Mouse (Mus musculus): Measurements from ENCODE around the gene Mtln.

Mtln gene

DNA sequence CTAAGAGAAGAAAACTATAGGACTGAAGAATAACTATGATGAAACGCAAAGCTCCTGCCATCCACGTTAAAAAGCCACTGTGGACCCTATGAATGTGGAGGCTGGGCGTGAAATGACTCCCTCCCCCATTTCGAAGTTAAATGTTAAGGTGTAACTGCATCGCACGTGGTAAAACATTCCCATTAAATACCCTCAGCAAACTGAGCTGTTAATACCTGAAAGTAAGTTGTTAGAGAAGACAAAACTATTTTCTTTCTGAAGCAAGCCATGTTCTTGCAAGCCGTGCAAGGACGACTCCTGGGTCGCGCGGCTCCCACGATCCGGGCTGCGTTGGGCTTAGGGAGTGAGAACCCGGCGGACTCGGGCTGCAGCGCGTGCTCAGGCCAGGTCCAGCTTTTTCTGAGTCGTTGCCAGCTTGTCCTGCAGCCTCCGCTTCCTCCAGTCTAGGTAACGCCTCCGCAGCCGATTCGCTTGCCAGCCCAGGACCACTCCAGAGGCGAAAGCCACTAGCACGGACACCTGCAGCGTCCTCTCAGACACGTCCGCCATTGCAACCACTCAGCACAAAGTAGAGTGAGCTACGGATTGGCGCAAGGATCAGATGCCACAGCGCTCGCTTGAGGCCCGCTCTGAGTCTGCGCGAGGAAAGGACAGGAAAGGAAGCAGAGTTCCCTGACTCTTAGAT, at the start of gene Mtln:
Mtln (minus strand) TSS at position 570 of the 685 bp plus-strand sequence.
- DNase-seq (ENCODE audit: low read depth, low spot score), result peak; percentile 94

DNA sequence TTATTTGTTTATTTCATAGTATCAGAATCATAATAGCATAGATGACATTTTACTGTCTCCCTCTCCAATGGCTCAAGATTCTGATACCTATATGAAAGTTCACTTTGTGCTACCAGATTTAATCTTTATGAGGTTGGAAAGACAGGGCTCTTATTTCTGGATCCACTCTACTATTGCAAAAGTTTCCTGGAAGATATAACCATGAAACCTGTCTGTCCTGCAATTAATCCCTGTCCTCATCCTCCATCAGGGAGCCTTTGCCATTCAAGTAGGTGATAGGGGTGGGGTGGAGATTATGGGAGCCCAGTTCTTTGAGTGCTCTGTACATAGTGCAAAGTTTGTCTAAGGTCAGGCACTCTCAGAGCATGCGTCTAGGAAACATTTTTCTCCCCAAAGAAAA, 49.1 kb upstream of the Mtln start:
- DNase-seq (ENCODE audit: low read depth, low spot score), result no peak

DNA sequence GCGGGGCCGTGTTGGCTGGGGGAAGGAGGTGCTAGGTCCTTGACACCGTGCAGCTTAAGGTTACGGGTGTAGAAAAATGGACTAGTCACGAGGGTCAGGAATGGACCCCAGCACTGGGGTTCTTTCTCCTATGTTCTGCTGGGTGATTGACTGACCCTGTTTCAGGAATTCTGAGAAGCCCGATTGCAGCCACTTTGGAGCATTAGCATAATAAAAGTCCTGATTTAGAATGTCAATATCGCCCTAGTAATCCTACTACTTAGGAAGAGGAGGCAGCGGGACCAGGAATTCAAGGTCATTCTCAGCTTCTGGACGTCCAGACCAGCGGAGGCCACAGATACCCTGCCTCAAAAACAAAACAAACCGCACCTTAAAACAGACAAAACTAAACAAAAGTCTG, 47.1 kb upstream of the Mtln start:
- peak; percentile 84 for DNase-seq (ENCODE audit: low read depth, low spot score)

DNA sequence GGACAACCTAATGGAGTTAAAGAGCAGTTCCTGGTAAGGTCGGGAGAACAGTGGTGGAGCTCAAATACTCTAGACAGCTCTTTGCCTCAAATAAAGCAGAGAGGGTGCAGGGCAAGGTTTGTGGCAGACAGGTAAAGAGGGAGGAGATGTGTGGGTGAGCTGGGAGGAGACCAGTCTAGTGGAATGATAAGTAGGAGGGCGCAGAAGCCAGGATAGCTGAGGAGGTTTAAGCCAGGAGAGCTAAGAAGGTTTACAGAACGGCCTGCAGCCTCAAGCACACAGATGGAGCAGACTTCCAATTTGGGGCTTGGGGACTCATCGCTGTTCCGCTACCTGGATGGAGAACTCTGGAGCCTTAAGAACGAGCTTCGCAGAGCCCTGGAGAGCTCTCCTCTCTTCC, 46.3 kb upstream of the Mtln start, which contains the start of gene Acoxl:
Acoxl (plus strand) TSS at position 301 of the 400 bp plus-strand sequence.
- DNase-seq (ENCODE audit: low read depth, low spot score), result peak; percentile 40

DNA sequence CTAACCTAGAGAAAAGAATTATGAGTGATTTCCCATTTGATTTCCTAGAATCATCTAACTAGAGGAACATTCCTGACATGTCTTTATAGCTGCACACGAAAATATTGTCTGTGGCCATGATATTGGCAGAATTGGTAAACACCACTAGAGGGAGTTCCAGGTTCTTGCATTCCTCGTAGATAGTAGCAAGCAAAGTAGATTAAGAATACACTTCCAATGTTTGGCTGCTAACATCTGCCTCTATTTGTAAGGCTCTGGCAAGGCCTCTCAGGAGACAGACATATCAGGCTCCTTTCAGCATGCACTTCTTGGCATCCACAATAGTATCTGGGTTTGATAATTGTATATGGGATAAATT, 40.5 kb upstream of the Mtln start:
- peak; percentile 63 for DNase-seq (ENCODE audit: low read depth, low spot score)

DNA sequence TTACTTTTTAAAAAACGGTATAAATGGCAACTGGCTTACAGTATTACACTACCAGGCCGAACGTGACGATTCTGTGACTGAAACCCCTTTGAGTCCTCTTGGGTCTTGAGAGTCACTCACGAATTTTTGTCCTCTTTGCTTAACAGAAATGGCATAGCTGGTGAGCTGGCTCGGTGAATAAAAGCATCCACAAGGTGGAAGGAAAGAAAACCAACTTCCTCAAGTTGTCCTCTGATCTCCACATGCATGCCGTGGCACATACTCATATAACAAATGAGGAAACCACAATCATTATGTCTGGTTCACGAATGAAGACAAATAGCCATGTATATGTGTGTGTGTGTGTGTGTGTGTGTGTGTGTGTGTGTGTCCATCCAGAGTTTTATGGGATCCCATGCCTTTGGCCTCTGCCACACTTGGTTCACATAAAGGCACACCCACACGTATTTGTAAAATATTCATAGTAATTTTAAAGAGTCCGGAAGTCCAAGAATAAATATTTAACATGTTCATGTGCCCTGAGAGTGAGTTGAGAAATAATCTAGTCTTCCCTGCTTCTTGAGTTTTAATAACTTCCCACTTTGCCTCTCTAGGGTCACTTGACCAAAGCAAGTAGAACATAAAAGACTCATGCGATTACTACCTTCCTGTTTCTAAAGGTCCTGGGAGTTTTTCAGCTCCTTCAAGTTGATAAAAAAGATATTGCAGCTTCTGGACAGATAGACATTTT, 40.0 kb upstream of the Mtln start:
- DNase-seq (ENCODE audit: low read depth, low spot score), result no peak

DNA sequence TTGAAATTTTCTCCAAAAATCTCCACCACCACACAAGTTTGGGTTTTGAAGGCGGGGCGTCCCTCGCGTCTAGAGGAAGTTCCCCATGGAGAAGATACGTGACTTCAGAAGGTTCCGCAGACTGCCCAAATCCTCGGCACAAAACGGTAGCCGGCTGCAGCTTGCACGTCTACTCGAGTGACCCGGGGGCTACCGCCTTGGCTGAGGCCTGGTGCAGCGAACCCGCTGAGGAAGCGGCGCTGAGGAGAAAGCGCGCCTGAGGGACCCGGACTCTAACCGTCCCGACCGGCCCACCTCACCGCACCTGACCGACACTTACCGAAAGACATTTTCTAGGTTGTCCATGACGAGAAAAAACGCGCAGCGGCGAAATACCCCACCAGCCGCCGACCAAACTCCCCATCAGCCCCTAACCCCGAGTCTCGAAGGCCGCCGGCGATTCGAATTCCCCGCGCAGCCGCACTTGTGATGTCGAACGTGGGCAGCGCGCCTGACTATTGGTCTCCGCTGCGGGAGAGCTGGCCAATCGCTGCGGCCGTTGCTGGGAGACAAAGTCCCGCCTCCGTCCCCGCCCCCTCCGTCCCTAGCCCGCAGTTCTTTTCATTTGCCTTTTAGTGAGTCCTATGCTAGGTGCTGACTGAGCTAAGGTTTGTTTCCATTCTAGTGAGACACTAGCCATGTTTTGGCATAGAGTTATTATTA, 39.3 kb upstream of the Mtln start, which contains the start of gene Bub1:
Bub1 (minus strand) TSS at position 465 of the 702 bp plus-strand sequence.
- DNase-seq (ENCODE audit: low read depth, low spot score), result peak; percentile 97

DNA sequence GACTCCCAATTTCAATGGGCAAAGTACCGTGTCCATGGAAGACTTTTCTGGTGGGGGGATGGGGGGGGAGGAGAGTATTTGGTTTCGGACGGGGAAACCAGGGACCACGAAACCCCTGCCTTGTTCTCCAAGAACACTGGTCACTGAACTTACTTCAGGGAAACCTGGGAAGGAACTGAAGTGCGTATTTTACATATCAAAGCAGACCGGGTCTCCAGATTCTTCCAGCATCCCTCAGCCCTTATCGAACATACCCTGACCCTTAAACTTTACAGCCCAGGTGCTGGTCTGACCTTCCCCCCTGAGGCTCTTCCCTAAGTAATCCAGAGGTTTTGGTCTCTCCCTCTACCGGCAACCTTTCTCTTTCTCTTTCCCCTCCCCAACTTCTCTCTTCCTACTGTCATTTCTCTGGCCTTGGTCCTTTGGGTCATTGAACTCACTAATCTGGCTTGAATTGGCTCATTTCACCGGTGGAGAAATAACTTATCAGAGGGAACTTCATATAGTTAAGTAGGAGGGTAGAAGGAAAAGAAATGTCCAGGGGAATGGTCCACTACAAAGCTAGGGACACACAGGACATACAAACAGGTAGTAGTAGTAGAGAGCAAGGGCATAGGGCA, 2.5 kb downstream of the Mtln start:
- DNase-seq (ENCODE audit: low read depth, low spot score), result peak; percentile 35

DNA sequence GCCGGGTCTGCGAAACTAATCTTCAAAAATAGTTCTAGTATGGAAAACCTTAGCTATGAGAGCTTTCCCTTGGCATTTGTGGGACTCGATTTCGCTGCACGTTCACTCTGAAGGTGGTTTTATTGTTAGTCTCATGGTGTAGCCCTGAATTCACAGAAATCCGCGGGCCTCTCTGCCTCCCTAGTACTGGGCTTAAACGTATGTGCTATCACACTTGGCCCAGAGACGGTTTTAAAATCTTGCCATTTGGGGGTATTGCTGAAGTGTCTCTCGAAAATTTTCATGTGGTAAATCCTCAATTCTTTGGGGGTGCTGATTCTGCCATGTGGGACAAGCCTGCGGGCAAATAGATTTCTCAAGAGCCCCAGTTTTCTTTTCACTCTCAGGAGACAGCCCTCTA, 3.1 kb downstream of the Mtln start:
- no peak for DNase-seq (ENCODE audit: low read depth, low spot score)

DNA sequence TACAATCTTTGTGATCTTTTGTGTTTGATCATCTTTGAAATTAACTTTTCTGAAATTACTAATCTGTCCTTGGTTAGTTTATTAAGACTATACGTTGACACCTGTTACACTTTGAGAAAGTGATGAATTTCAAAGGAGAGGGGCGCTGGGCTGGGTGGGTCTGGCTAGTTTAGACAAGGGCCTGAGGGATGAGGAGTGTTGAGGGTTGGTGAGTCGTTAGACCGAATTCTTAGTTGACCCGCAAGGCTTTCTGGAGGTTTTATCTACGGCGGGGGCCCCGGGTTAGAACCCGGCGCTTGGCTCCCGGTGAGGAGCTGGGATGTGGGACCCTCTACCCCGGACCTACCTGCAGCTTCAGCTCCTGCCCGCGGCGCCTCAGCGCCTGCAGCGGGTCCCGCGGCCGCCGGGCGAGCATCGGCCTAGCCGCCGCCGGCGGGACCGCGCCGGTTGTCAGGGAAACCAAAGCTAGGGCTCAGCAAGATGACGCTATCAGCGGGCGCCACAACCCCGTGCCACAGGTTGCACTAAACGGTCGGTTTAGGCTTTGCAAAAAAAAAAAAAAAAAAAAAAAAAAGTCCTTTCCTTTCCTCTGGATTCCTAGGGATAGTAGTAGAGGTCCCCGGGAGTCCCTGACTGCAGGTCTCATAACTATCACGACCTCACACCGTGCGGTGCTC, 3.7 kb downstream of the Mtln start, which contains the start of gene Nphp1:
Nphp1 (minus strand) TSS at position 458 of the 677 bp plus-strand sequence.
- peak; percentile 92 for DNase-seq (ENCODE audit: low read depth, low spot score)

DNA sequence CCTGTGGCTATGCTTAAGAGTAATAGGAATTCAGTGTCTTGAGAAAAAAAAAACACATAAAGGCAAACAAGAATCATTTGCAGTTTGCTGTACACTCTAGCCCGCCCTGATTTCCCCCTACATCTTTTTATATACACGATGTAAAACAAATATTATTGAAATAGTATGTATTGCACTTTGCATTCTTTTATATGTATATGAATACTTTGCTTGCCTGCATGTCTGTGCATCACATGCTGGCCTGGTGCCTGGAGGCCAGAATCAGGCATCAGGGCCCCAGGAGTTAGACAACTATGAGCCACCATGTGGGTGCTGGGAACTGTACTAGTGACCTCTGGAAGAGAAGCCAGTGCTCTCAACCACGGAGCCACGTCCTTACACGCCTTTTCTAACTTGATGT, 5.1 kb downstream of the Mtln start:
- DNase-seq (ENCODE audit: low read depth, low spot score), result no peak

DNA sequence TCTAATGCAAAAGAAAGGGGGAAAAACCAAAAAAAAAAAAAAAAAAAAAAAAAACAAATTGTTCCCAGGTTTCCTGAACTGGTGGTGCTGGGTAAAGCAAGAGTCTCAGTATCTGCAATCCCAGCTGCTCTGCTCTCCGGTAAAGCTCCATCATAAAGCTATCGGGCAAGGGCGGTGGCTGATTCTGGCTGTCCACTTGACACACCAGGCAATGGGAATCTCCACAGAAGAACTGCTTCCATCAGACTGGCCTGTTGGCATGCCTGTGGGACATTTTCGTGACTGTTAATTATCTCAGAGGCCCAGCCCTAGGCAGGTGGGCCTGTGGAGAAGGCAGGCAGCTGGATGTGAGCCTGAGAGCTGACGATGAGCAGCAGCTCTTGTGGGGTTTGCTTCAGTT, 13.8 kb downstream of the Mtln start:
- no peak for DNase-seq (ENCODE audit: low read depth, low spot score)

DNA sequence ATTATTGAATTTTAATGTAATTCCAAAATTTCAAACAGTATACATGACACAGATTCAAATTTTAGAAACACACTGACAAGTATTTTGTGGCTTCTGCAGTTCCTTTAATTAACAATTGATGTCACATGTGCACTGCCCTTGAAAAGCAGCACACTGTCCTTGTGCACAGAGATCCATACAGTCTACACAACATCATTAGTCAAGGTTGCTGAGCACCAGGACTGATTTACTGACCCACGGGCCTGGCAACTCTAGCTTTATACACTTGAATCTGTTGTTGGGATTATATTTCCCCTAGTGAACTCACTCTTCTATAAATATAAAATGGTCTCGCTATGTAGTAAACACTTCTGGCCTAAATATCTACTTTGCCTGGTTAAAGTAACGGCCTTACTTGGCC, 17.3 kb downstream of the Mtln start:
- no peak for DNase-seq (ENCODE audit: low read depth, low spot score)

DNA sequence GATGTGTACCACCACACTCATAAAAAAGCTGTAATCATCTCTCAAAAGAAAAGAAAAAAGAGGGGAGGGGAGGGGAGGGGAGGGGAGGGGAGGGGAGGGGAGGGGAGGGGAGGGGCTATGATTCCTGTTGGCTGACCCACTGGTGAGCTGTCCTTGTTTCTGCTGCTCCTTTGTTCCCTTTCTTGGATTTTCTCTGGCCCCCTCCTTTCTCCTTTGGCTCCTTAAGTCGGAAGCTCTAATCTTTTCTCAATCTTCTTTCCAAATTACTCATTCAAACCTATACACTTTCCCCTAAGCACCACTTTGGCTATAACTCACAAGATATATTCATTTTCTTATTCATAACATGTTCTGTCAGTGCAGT, 17.7 kb downstream of the Mtln start:
- no peak for DNase-seq (ENCODE audit: low read depth, low spot score)

DNA sequence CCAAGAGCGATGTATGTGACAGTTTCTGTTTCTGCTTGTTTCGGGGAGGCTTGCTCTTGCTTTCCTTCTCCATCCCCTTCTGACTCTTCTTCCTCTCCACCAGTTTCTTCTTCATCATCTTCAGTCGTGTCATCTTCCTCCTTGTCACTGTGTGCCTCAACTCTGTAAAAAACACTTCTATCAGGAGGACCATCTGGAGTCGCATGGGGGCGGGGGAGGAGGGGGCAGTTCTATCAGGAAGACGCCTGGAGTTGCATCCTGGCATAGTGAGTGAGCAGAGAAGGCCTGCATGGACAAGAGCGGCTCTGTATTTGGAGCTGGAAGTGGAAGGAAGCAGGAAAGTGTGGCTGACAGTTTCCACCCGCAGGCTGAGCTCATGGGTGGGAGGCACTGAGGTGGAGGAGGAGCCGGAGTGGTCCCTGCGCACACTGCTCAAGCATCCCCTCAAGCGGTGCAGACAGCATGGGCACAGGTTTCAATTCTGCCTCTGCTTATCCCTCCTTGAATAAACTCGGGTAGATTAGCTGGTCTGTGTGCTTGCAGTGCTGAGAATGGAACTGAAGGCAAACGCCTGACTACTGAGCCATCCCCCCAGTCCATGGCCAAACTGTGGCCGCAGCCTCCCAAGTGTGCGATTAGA, 18.2 kb downstream of the Mtln start:
- DNase-seq (ENCODE audit: low read depth, low spot score), result no peak

DNA sequence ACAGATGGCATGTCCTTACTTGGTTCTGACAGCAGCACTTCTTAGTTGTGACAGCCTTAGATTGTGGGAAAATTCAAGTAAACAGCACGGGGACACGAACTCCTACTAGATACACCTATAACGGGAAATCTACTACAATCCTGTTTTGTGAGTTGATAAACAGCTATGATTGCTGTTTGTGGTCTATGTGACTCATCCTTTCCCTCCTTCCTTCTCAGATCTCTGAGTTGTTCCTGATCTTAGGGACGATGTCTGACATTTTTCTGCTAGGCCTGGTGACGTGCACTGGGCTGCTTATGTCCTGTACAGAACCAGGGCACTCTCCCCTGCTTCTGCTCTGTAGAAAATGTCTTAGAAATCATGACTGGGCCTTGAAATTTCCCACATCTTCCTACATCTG, 30.7 kb downstream of the Mtln start:
- DNase-seq (ENCODE audit: low read depth, low spot score), result no peak

DNA sequence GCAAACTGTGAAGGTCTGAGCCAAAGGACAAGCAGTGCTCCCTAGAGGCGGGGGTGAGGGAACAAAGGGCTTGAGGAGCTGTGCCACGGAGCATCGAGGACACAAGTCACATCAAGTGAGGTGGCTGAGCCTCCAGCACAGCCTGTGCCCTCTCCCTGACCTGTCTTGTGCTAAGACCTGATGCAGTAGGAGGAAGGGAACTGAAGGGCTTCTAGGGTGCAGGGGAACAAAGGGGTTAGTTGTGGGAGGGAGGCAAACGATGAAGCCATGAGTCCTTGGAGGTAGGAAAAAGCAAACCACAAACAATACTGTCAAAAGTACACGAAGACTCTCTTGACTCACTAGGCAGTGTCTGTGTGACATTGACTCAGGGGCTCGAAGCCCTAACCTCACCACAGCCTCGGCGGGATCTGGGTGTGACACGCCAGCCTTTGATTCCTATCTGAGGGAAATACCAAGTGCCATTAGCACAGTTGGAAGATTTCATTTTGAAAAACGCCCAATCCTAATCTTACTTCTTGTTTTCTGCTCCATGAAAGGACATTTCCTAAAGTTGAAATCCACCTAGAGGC, 31.8 kb downstream of the Mtln start:
- peak; percentile 21 for DNase-seq (ENCODE audit: low read depth, low spot score)

DNA sequence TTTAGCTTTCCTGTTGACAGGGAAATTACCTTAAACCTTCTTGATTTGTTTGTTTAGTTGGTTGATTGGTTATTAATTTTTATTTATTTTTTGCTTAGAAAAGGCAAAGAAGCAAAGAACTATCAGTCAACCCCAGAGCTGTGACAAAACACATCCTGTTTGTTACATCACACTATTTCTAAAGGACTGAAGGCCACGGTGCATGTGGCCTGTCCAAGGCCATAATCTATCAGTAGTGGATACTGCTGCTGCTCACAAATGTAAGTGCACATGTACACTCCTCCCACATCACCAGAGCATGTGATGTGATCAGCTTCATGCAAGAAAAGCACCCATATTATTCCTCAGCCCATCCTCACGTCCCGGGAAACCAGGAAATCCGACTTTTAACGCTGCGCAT, 32.3 kb downstream of the Mtln start:
- no peak for DNase-seq (ENCODE audit: low read depth, low spot score)

DNA sequence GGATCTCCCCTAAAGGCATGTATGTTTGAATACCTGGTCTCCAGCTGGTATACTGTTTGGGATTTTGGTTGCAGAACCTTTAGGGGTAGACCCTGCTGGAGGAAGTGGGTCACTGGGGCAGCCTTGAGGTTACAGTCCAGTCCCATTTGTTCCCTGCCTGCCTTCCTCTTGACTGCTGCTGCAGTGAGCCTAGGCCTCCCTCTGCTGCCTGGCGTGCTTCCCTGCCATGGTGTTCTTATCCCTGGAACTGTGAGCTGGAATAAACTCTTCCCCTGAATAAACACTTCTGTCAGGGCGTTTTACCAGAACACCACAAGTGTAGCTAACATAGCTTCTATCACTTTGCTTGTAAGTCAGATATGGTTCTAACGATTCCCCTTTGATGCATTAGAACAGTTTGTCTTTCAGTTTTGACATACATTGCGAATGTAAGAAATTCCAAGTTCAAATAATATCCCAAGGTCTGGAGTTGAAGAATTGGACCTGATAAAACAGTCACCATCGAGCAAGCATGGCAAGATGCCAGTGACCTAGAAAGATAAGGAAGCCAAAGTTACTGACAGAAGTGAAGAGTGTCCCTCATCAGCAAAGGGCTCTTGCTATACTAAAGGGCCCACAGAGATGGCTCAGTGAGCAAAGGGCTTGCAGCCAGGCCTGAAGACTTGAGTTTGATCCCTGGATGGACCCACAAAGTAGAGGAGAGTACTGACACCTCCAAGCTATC, 33.0 kb downstream of the Mtln start:
- DNase-seq (ENCODE audit: low read depth, low spot score), result no peak

DNA sequence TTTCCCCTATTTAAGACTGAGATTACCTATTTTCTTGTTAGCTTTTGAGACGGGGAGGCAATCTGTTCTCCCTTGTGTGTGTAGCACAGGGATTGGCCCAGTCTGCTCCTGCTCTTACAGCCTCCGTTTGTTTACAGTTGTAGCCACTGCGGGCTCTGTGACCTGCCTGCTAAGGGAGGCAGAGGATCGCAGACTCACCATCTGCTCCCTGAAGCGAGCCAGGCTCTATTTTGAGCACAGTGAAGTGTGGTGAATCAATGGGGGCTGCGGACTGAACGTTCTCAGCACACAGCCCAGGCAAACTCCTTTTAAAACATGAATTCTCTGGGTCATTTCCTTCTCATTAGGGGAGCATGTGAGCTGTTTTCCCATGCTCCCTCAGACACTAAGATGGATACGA, 35.1 kb downstream of the Mtln start:
- DNase-seq (ENCODE audit: low read depth, low spot score), result no peak

All from ZHBTc4 (cell line).